Mouse (Mus musculus) heart, embryonic 14.5 days (tissue): ENCODE results near the gene Wbp2. TPM values are rescaled to one million over a fixed set of nuclear protein-coding genes. Genes with fewer than 3 reads are reported as not detected.

Source experiments
- ATAC-seq: fragments of 200-750 bp; cut with Nextera tagmentation; 2 replicates; pipeline ENCODE4 v1.8.0; 2017; ENCODE audit warnings: low read depth, moderate TSS enrichment; ENCODE audit not compliant: insufficient number of reproducible peaks, insufficient read depth, low FRiP score
- H3K27ac ChIP-seq, 2 experiments: fragments of 200-500 bp in 1 of 2; fragments of 300-500 bp in 1 of 2; sonication (generic) in 1 of 2; replicated peaks in 1 of 2; 2 replicates each; pipeline ENCODE4 v1.5.1; 2012 to 2014; ENCODE audit warnings: low read depth in 2 of 2, low read length in 2 of 2, control low read depth in 1 of 2, mild to moderate bottlenecking in 1 of 2, mixed read lengths in 1 of 2; ENCODE audit not compliant: control insufficient read depth in 1 of 2, insufficient read depth in 1 of 2
- H3K27me3 ChIP-seq: fragments of 300-500 bp; sonication (generic); 2 replicates; pipeline ENCODE4 v1.6.1; 2014; ENCODE audit warnings: mild to moderate bottlenecking, low read length, control low read depth; ENCODE audit not compliant: control insufficient read depth, insufficient read depth
- H3K36me3 ChIP-seq: fragments of 300-500 bp; sonication (generic); 2 replicates; pipeline ENCODE4 v1.6.1; 2014; ENCODE audit warnings: mild to moderate bottlenecking, control low read depth, low read length, mixed read lengths; ENCODE audit not compliant: control insufficient read depth, insufficient read depth
- H3K4me1 ChIP-seq, 2 experiments: fragments of 200-500 bp in 1 of 2; fragments of 300-500 bp in 1 of 2; sonication (generic) in 1 of 2; 2 replicates each; pipeline ENCODE4 v1.6.1; 2012 to 2014; ENCODE audit warnings: low read length in 2 of 2, control low read depth in 1 of 2, mixed read lengths in 1 of 2; ENCODE audit not compliant: control insufficient read depth in 2 of 2, insufficient read depth in 2 of 2
- H3K4me2 ChIP-seq: fragments of 300-500 bp; sonication (generic); 2 replicates; pipeline ENCODE4 v1.6.1; 2014; ENCODE audit warnings: mild to moderate bottlenecking, low read length
- H3K4me3 ChIP-seq, 2 experiments: fragments of 200-500 bp in 1 of 2; fragments of 300-500 bp in 1 of 2; sonication (generic) in 1 of 2; 2 replicates each; pipeline ENCODE4 v1.5.1; 2012 to 2014; ENCODE audit warnings: low read length in 2 of 2, mild to moderate bottlenecking in 2 of 2, control low read depth in 1 of 2, low read depth in 1 of 2, moderate library complexity in 1 of 2; ENCODE audit not compliant: control insufficient read depth in 1 of 2, insufficient read depth in 1 of 2
- H3K9ac ChIP-seq: fragments of 300-500 bp; sonication (generic); 2 replicates; pipeline ENCODE4 v1.6.1; 2014; ENCODE audit warnings: mild to moderate bottlenecking, low read length
- H3K9me3 ChIP-seq: fragments of 300-500 bp; sonication (generic); 2 replicates; pipeline ENCODE4 v1.6.1; 2016; ENCODE audit warnings: low read length, control low read depth; ENCODE audit not compliant: control insufficient read depth
- WGBS: fragments of 180-500 bp; shearing (Covaris S2); extraction: QIAGEN DNeasy Blood & Tissue Kit; methylation state at CpG from one replicate; pipeline ENCODE4 v1.1.7; 2014; 5-methylcytosine and 5-hydroxymethylcytosine counted together
- polyA plus RNA-seq: library from polyadenylated mRNA; unstranded; fragments of >200 nt; fragmentation: Nextera tagmentation; extraction: Ambion mirVana; gene quantifications from 2 replicates; pipeline ENCODE4 v1.2.1, GENCODE M21; 2014

Wbp2 gene
- polyA plus RNA-seq, 1 experiment from 2014 or later, result 139 TPM

- H3K27ac ChIP-seq, result no peak overlapping the region
- no peak overlapping the region for H3K4me2 ChIP-seq
- H3K9me3 ChIP-seq, result no peaks in the 10 kb centered on the region
- H3K4me3 ChIP-seq, result no peak overlapping the region
- peaks cover 33% of the 10 kb centered on the region for H3K36me3 ChIP-seq
- WGBS, result 57% methylated on average over 23 of the region's 23 CpGs
- no peak for ATAC-seq
- H3K27me3 ChIP-seq, result no peaks in the 10 kb centered on the region
- no peaks in the 10 kb centered on the region; a peak in 1 of 4 replicates for H3K4me1 ChIP-seq
- no peak overlapping the region for H3K9ac ChIP-seq
These were observed 22.5 kb downstream of the Wbp2 start for GRCm38 (mm10) chr11:116064187-116064867.

GRCm38 (mm10) chr11:116063562-116063961 lies 23.2 kb downstream of the Wbp2 start:
- Histone ChIP-seq H3K4me3 (no peak overlapping the region), H3K4me1 (no peaks in the 10 kb centered on the region; a peak in 1 of 4 replicates), H3K27me3 (no peaks in the 10 kb centered on the region), H3K9me3 (no peaks in the 10 kb centered on the region), H3K36me3 (peaks cover 41% of the 10 kb centered on the region), H3K4me2 (no peak overlapping the region), H3K9ac (no peak overlapping the region), H3K27ac (no peak overlapping the region)
- WGBS, result 55% methylated on average over 13 of the region's 13 CpGs
- no peak for ATAC-seq

DNA sequence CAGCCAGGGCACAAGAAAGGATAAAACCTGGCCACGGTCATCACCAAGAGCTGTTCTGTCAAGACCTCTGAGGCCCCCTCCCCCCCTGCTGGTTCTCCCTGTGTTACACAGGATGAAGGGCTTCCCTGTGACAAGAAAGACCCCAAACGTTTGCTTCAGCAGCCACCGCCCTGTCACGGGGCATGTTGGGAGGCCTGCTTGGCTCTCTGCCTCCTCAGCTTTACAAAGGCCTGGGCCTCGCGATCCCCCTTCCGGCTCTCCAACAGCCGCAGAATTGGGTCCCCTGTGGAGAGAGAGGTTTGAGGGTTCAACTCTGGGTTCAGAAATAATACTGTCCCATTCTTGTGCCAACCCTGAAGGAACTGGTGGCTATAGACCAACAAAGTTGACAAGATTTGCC lies 24.3 kb downstream of the Wbp2 start:
- WGBS, result 69% methylated on average over 8 of the region's 8 CpGs
- Histone ChIP-seq H3K4me1 (peaks cover 3 to 5% of the 10 kb centered on the region in 2 experiments; a peak in 3 of 4 replicates), H3K36me3 (peaks cover 51% of the 10 kb centered on the region), H3K9me3 (no peaks in the 10 kb centered on the region), H3K9ac (no peak overlapping the region), H3K4me2 (no peak overlapping the region), H3K4me3 (no peak overlapping the region), H3K27me3 (no peaks in the 10 kb centered on the region), H3K27ac (no peak overlapping the region)
- ATAC-seq, result no peak

GRCm38 (mm10) chr11:116061641-116062415 lies 25.0 kb downstream of the Wbp2 start:
- no peak for ATAC-seq
- WGBS, result 89% methylated on average over 13 of the region's 13 CpGs
- Histone ChIP-seq H3K27ac (no peak overlapping the region), H3K9ac (no peak overlapping the region), H3K36me3 (peaks cover 58% of the 10 kb centered on the region), H3K4me3 (no peak overlapping the region), H3K4me1 (peaks cover 10 to 12% of the 10 kb centered on the region in 2 experiments), H3K4me2 (no peak overlapping the region), H3K9me3 (no peaks in the 10 kb centered on the region), H3K27me3 (no peaks in the 10 kb centered on the region)

DNA sequence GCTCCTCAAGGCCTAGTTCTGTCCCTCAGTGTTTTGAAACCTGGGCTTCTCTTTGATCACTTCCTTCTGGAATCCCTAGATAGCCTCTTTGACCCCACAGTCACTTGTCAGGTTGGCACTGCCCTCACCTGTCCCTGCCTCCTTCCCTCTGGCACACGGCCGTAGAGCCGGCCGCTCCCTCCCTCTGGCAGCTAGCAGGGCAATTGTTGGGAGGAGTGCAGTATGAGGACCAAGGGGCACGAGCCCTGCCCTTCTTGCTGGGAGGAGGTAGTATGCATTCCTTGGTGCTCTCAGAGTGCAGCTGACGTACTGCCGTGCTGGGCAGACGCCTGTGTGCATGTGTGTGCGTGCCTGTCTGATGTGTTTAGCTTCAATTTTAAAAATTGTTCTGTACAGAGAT lies 26.2 kb downstream of the Wbp2 start:
- WGBS, result 83% methylated on average over 9 of the region's 9 CpGs
- Histone ChIP-seq H3K36me3 (peaks cover 70% of the 10 kb centered on the region), H3K4me2 (no peak overlapping the region), H3K4me1 (peaks cover 13 to 16% of the 10 kb centered on the region in 2 experiments), H3K9ac (no peak overlapping the region), H3K27me3 (no peaks in the 10 kb centered on the region), H3K4me3 (no peak overlapping the region), H3K9me3 (no peaks in the 10 kb centered on the region), H3K27ac (no peak overlapping the region)
- ATAC-seq, result no peak

DNA sequence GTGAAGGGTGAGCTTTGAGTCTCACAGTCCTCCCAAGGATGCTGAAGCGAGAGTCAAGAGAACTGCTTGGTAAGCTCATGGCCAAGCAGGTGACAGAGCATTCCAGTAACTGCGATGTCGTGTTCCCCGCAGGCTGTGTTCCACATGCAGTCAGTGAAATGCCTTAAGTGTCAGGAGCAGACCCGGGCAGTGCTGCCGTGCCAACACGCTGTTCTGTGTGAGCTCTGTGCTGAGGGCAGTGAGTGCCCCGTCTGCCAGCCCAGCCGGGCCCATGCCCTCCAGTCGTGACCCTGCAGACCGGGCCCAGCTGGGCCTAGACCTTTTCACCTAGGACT lies 27.1 kb downstream of the Wbp2 start:
- no peak overlapping the region for H3K9ac ChIP-seq
- WGBS, result 94% methylated on average over 11 of the region's 11 CpGs
- no peaks in the 10 kb centered on the region for H3K9me3 ChIP-seq
- H3K27ac ChIP-seq, result no peak overlapping the region
- H3K4me1 ChIP-seq, result peaks cover 13 to 16% of the 10 kb centered on the region in 2 experiments
- H3K36me3 ChIP-seq, result peaks cover 80% of the 10 kb centered on the region
- no peak overlapping the region for H3K4me3 ChIP-seq
- ATAC-seq, result no peak
- no peak overlapping the region for H3K4me2 ChIP-seq
- H3K27me3 ChIP-seq, result no peaks in the 10 kb centered on the region

GRCm38 (mm10) chr11:116058868-116059690 lies 27.7 kb downstream of the Wbp2 start:
- Histone ChIP-seq H3K36me3 (peaks cover 86% of the 10 kb centered on the region), H3K27ac (no peak overlapping the region), H3K9ac (no peak overlapping the region), H3K9me3 (no peaks in the 10 kb centered on the region), H3K4me2 (no peak overlapping the region), H3K4me1 (peaks cover 13 to 16% of the 10 kb centered on the region in 2 experiments), H3K4me3 (no peak overlapping the region), H3K27me3 (no peaks in the 10 kb centered on the region)
- WGBS, result 86% methylated on average over 17 of the region's 17 CpGs
- ATAC-seq, result no peak
